Mouse (Mus musculus) hematopoietic multipotent progenitor cell, adult 10-12 weeks (in vitro differentiated cells): Measurements from ENCODE around the gene Fzd4. TPM values are rescaled to one million over a fixed set of nuclear protein-coding genes. Genes with fewer than 3 reads are reported as not detected.

Experiments
- polyA plus RNA-seq: library from polyadenylated mRNA; stranded (reverse); fragments of >175 nt; gene quantifications from 2 replicates; pipeline ENCODE4 v1.2.3, GENCODE M21; 2012; ENCODE audit warnings: low replicate concordance

Fzd4 gene
- polyA plus RNA-seq, result 0.24 and 0.26 TPM in 2 replicates

GRCm38 (mm10) chr7:89404081-89404733 lies at the start of gene Fzd4, which contains the start of gene Tmem135:
Gene Fzd4, plus strand, starts transcription at chr7:89404355.
Gene Tmem135, minus strand, starts transcription at chr7:89404222.

Other genes starting within 250 kb of the Fzd4 start
- 83.0 and 111 TPM in 2 replicates for gene Tmem135, start 133 bp upstream of the Fzd4 start, polyA plus RNA-seq
- 0.21 and 0.97 TPM in 2 replicates for gene Prss23, start 122.8 kb downstream of the Fzd4 start, polyA plus RNA-seq
- 0.24 and 1.3 TPM in 2 replicates for gene Me3, start 228.0 kb downstream of the Fzd4 start, polyA plus RNA-seq